In the genomic region with DNA sequence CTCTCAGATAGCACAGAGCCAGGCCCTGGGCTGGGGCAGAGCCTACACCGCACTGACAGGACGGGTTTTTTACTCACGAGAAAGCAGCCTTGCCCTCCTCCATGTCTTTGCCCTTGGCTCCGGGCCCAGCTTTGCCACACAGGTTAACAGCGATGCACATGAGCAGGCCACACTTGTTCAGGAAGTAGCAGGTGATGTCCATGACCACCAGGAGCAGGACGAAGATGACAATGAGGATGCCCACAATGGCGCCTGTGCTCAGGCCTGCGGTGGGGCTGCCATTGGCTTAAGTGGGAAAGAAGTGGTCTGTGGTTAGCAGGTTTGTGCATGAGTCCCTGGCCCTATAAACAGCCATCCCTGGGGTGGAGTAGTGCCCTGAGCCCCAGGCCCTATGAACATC, we compare ENCODE assay signal across 20 mouse cellular contexts.
"Had no signal": no experiment of that assay in that cellular context is flagged by ENCODE, and none has a peak within 500 bp of the region (broad histone marks: within the 10 kb centered on the region; RNA-seq: fewer than 3 reads in every experiment).

No protein-coding gene starts in this region.

- DNase-seq: gastrocnemius, postnatal 14 days; gastrocnemius, postnatal 36 days; heart, adult 18-20 months; heart, postnatal 10 days; kidney, adult 11 months; kidney, adult 9 months; kidney, postnatal 14 days; layer of hippocampus, postnatal 36 days; left cerebral cortex, postnatal 4 days had no signal

- H3K36me3 ChIP-seq: liver, embryonic 12.5 days had no signal

- H3K4me1 ChIP-seq: heart, embryonic 12.5 days; hindbrain, embryonic 13.5 days; hindbrain, embryonic 15.5 days; kidney, embryonic 15.5 days; limb, embryonic 13.5 days; limb, embryonic 15.5 days; liver, embryonic 12.5 days had no signal

- H3K27me3 ChIP-seq: heart, embryonic 12.5 days; hindbrain, embryonic 13.5 days; hindbrain, embryonic 15.5 days; kidney, embryonic 15.5 days; limb, embryonic 13.5 days; limb, embryonic 15.5 days; liver, embryonic 12.5 days had no signal

- H3K4me3 ChIP-seq: heart, embryonic 10.5 days; heart, embryonic 12.5 days; hindbrain, embryonic 13.5 days; hindbrain, embryonic 15.5 days; kidney, embryonic 15.5 days; limb, embryonic 13.5 days; limb, embryonic 15.5 days; liver, embryonic 12.5 days had no signal

- H3K27ac ChIP-seq: heart, embryonic 10.5 days; hindbrain, embryonic 13.5 days; hindbrain, embryonic 15.5 days; hindbrain, postnatal 0 days; kidney, embryonic 15.5 days; kidney, postnatal 0 days; limb, embryonic 13.5 days; limb, embryonic 15.5 days; liver, embryonic 12.5 days; liver, embryonic 14.5 days had no signal
